23 mouse cellular contexts compared by ENCODE assay signal in genomic region chr4:41523839-41524238, GRCm38 (mm10). TPM values are rescaled to one million over a fixed set of nuclear protein-coding genes. Genes with fewer than 3 reads are reported as not detected.
DNase-seq lines count a peak whose midpoint lies in the region; ATAC-seq lines count a peak whose summit lies in the region.
"Had no signal": no experiment of that assay in that cellular context is flagged by ENCODE, and none has a peak within 500 bp of the region (broad histone marks: within the 10 kb centered on the region; RNA-seq: fewer than 3 reads in every experiment).

No protein-coding gene starts in this region.

- 81% methylated on average over 7 of the region's 7 CpGs for WGBS in midbrain, embryonic 10.5 days
- 77% methylated on average over 7 of the region's 7 CpGs for WGBS in midbrain, embryonic 11.5 days

- H3K4me3 ChIP-seq in midbrain, embryonic 10.5 days, result no peak overlapping the region
- H3K4me3 ChIP-seq in midbrain, embryonic 11.5 days (ENCODE audit: low read depth, low read length), result no peak overlapping the region

- no peaks in the 10 kb centered on the region for H3K9me3 ChIP-seq in midbrain, embryonic 10.5 days (replicated peaks)
- no peaks in the 10 kb centered on the region for H3K9me3 ChIP-seq in midbrain, embryonic 11.5 days (ENCODE audit: control insufficient read depth, low read length)
- H3K9me3 ChIP-seq: G1E had no signal

- DNase-seq in heart, adult 11 months, result peak; percentile 93
- DNase-seq in heart, postnatal 4 days, result no peak
- no peak for DNase-seq in midbrain, embryonic 10.5 days (ENCODE audit: low spot score)
- no peak for DNase-seq in midbrain, embryonic 11.5 days (ENCODE audit: low spot score, missing footprints)
- DNase-seq: adrenal gland, adult 2 months; adrenal gland, adult 8-10 months; adrenal gland, postnatal 10 days; adrenal gland, postnatal 14 days; adrenal gland, postnatal 25 days; adrenal gland, postnatal 36 days; B cell, adult 2 months; cerebellum, adult 11 months; cerebellum, adult 11-12 months; cerebellum, adult 18-20 months had no signal

- no peak for ATAC-seq in midbrain, embryonic 11.5 days (ENCODE audit: low FRiP score)
- ATAC-seq: activated CD4-positive, CD25-positive, alpha-beta regulatory T cell, adult 4 months; CD4-positive, CD25-positive, alpha-beta regulatory T cell, adult 4 months; Patski had no signal

- peak overlapping the region; percentile 9; the same call in 1 of the 2 replicates for H3K27ac ChIP-seq in midbrain, embryonic 10.5 days (replicated peaks)
- H3K27ac ChIP-seq in midbrain, embryonic 11.5 days (ENCODE audit: low read depth, low read length), result no peak overlapping the region

- no peak overlapping the region for H3K9ac ChIP-seq in midbrain, embryonic 11.5 days (ENCODE audit: low read length)

- peaks cover 18% of the 10 kb centered on the region for H3K36me3 ChIP-seq in midbrain, embryonic 10.5 days
- no peaks in the 10 kb centered on the region for H3K36me3 ChIP-seq in midbrain, embryonic 11.5 days (ENCODE audit: control insufficient read depth, insufficient read depth, low read length)
- H3K36me3 ChIP-seq: G1E had no signal

- H3K4me1 ChIP-seq in midbrain, embryonic 10.5 days, result peaks cover 65% of the 10 kb centered on the region
- peaks cover 26% of the 10 kb centered on the region for H3K4me1 ChIP-seq in midbrain, embryonic 11.5 days (ENCODE audit: control insufficient read depth, insufficient read depth, low read length)

- peaks cover 25% of the 10 kb centered on the region; the same call in 1 of the 2 replicates for H3K27me3 ChIP-seq in midbrain, embryonic 10.5 days (ENCODE audit: low read depth, poor library complexity, severe bottlenecking)
- no peaks in the 10 kb centered on the region for H3K27me3 ChIP-seq in midbrain, embryonic 11.5 days (ENCODE audit: control insufficient read depth, insufficient read depth, low read length)
- H3K27me3 ChIP-seq: Patski had no signal

- H3K4me2 ChIP-seq in midbrain, embryonic 11.5 days, result no peak overlapping the region

RNA-seq across cellular contexts. Expression of gene 1110017D15Rik, which starts 6.7 kb away (rescaled TPM):
- total RNA-seq in heart, postnatal 4 days (2021), result not detected
- 3.4 and 4.2 TPM in 2 replicates for polyA plus RNA-seq in midbrain, embryonic 10.5 days (2016; fragmentation: Nextera tagmentation; extraction: Ambion mirVana)
- 3.6 and 4.6 TPM in 2 replicates for polyA plus RNA-seq in midbrain, embryonic 11.5 days (2014; fragmentation: Nextera tagmentation; extraction: Ambion mirVana)
- total RNA-seq: CH12.LX, ES-E14, MEL had no signal
- polyA plus RNA-seq: activated CD4-positive, CD25-positive, alpha-beta regulatory T cell, adult 4 months; CD4-positive, CD25-positive, alpha-beta regulatory T cell, adult 4 months had no signal

RNA-seq across cellular contexts. Expression of gene AI464131, which starts 21.0 kb away (rescaled TPM):
- 10 to 100 TPM in 1 of 2 experiments, 1 to 10 TPM in 1; 9.2 to 10.7 TPM for total RNA-seq in heart, postnatal 4 days (2021)
- polyA plus RNA-seq in midbrain, embryonic 10.5 days (2016; fragmentation: Nextera tagmentation; extraction: Ambion mirVana), result 7.3 and 9.2 TPM in 2 replicates
- 6.9 and 7.6 TPM in 2 replicates for polyA plus RNA-seq in midbrain, embryonic 11.5 days (2014; fragmentation: Nextera tagmentation; extraction: Ambion mirVana)
- polyA plus RNA-seq: activated CD4-positive, CD25-positive, alpha-beta regulatory T cell, adult 4 months; CD4-positive, CD25-positive, alpha-beta regulatory T cell, adult 4 months had no signal

RNA-seq across cellular contexts. Expression of gene Fam219a, which starts 45.5 kb away (rescaled TPM):
- 10 to 100 TPM; 15.3 to 15.5 TPM for total RNA-seq in heart, postnatal 4 days (2021)
- 4.1 and 5.7 TPM in 2 replicates for polyA plus RNA-seq in midbrain, embryonic 10.5 days (2016; fragmentation: Nextera tagmentation; extraction: Ambion mirVana)
- 8.5 and 8.8 TPM in 2 replicates for polyA plus RNA-seq in midbrain, embryonic 11.5 days (2014; fragmentation: Nextera tagmentation; extraction: Ambion mirVana)

RNA-seq across cellular contexts. Expression of gene Dnaic1, which starts 45.7 kb away (rescaled TPM):
- 1 to 10 TPM; 1.3 to 1.7 TPM for total RNA-seq in heart, postnatal 4 days (2021)
- 1.6 and 2.2 TPM in 2 replicates for polyA plus RNA-seq in midbrain, embryonic 10.5 days (2016; fragmentation: Nextera tagmentation; extraction: Ambion mirVana)
- 1.7 and 1.9 TPM in 2 replicates for polyA plus RNA-seq in midbrain, embryonic 11.5 days (2014; fragmentation: Nextera tagmentation; extraction: Ambion mirVana)
- total RNA-seq: adrenal gland, adult 18-20 months; adrenal gland, postnatal 36 days; G1E; MEL had no signal
- polyA plus RNA-seq: activated CD4-positive, CD25-positive, alpha-beta regulatory T cell, adult 4 months; C2C12; CD4-positive, CD25-positive, alpha-beta regulatory T cell, adult 4 months; G1E had no signal

RNA-seq across cellular contexts. Expression of gene Nudt2, which starts 58.9 kb away (rescaled TPM):
- total RNA-seq in heart, postnatal 4 days (2021), result 10 to 100 TPM; 26.9 to 27.0 TPM
- polyA plus RNA-seq in midbrain, embryonic 10.5 days (2016; fragmentation: Nextera tagmentation; extraction: Ambion mirVana), result 63.3 and 65.6 TPM in 2 replicates
- 70.2 and 70.3 TPM in 2 replicates for polyA plus RNA-seq in midbrain, embryonic 11.5 days (2014; fragmentation: Nextera tagmentation; extraction: Ambion mirVana)
